Mouse (Mus musculus) brain, embryonic 14.5 days (tissue): ENCODE measurements around the gene Samhd1. TPM values are rescaled to one million over a fixed set of nuclear protein-coding genes. Genes with fewer than 3 reads are reported as not detected.

Experiments used
- DNase-seq: peaks from one replicate; pipeline ENCODE4 v3.0.0-alpha.2; 2011; ENCODE audit warnings: low read depth
- CTCF ChIP-seq: fragments of 200-500 bp; IDR thresholded peaks from 2 replicates; pipeline ENCODE4 v1.5.1; 2012; ENCODE audit warnings: inconsistent platforms, mild to moderate bottlenecking, moderate library complexity, borderline replicate concordance; ENCODE audit not compliant: insufficient read depth, insufficient read length; ENCODE audit errors: extremely low read depth
- POLR2A ChIP-seq: fragments of 200-500 bp; IDR thresholded peaks from 2 replicates; pipeline ENCODE4 v1.6.1; 2012; ENCODE audit warnings: mild to moderate bottlenecking, inconsistent platforms, borderline replicate concordance; ENCODE audit not compliant: poor library complexity, insufficient read depth, insufficient read length, severe bottlenecking; ENCODE audit errors: extremely low read depth
- polyA plus RNA-seq: library from polyadenylated mRNA; depleted of rRNA; stranded (reverse); fragments of >200 nt; gene quantifications from 2 replicates; pipeline ENCODE4 v1.2.3, GENCODE M21; 2012

Gene Samhd1
- polyA plus RNA-seq, 1 experiment, result 19.2 TPM

DNA sequence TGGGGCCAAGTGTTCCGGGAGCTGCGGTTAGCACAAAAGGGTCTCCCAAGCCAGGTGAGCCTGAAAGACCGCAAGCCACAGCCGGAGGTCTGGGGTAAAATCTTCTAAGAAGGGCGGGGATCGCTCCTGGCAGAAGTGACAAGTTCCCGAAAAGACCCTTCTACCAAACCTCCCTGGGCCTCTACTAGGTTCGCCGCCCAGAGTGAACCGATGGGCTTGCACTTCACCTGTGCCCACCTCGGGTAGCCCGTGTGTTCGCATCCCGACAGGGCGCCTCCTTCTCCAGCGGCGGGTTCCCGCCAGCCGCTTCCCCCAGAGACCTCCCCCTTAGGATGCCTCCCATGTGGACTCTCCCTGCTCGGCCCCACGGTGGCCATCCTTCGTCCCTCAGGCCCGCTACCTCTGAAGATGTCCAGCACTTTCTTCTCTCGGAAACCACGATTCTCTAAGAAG, 560 bp downstream of the Samhd1 start:
- no peak for TF ChIP-seq POLR2A
- TF ChIP-seq CTCF, result no peak
- DNase-seq, result peak; percentile 16

DNA sequence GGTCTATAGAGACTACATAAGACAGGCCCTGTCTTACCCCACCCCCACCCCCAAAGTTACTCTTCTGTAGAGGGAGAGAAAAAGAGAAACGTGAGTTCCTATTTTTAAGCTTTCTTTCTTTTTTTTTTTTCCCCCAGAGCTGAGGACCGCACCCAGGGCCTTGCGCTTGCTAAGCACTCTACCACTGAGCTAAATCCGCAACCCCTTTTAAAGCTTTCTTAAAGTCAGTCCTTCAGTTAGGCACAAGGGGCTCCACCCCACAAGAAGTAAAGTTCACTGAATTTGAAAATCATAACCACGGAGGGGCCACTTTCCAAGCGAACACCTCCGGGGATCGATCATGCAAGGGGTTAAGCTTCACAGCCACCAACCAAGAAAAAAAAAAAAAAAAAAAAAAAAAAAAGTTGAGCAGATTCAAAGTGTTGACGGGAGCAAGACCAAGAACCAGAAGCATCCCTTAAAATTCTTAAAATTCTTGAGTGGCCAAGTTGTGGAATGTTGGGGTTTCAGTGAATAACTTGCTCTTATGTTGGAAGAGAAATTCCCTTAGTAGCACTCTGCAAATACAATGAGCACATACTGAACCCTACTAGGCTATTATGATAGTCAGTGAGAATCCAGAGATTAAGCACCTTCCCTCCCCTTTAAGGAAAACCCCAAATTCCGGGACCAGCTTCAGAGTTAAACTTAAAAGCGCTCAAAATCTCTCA, 1.1 kb downstream of the Samhd1 start:
- DNase-seq, result peak; percentile 5
- no peak for TF ChIP-seq CTCF
- TF ChIP-seq POLR2A, result no peak

DNA sequence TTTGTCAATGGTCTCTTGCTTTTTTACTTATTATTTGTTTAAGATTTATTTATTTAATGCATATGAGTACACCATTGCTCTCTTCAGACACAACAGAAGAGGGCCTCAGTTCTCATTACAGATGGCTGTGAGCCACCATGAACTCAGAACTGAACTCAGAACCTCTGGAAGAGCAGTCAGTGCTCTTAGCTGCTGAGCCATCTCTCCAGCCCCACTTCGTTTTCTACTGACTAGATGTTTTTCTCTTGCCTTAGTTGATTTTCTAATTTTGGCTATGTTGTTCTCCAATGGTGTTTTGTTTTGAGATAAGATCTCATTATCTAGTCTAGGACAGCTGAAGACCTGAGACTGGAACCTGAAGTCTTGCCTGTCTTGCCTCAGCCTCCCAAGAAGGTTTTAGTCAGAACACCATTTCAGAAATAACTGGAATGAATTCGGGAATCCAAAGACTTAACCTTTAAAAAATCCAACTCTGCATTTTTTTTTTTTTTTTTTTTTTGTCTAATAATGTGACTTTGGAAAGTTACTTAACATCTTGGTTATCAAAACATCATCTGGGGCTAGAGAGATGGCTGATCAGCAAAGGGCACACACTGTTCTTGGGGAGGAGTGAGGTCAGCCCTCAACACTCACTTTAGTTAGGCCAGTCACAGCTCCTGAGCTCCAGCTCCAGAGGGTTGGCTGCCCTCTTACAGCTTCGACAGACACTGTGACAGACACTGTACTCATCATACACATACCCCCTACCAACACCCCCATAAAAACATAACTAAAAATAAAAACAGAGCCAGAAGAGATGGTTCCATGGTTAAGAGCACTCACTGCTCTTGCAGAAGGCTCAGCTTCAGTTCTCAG, 2.2 kb downstream of the Samhd1 start:
- DNase-seq, result no peak
- TF ChIP-seq POLR2A (no peak), CTCF (no peak)

DNA sequence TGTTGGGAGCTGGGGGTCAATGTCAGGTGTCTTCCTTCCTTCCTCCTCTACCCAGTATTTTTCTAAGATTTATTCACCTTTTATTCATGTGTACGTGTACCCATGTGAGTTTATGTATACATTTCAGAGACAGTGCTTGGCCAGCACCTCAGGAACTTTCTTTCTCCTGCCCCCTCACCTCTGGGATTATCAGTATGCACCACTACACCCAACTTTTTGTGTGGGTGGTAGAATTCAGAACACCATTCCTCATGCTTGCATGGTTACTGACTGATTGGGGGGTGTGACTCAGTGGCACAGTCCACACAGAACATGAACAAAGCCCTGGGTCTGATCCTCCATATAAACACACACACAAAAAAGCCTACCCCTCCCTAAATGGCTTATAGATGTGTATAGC, 3.0 kb downstream of the Samhd1 start:
- TF ChIP-seq CTCF (no peak), POLR2A (no peak)
- no peak for DNase-seq

DNA sequence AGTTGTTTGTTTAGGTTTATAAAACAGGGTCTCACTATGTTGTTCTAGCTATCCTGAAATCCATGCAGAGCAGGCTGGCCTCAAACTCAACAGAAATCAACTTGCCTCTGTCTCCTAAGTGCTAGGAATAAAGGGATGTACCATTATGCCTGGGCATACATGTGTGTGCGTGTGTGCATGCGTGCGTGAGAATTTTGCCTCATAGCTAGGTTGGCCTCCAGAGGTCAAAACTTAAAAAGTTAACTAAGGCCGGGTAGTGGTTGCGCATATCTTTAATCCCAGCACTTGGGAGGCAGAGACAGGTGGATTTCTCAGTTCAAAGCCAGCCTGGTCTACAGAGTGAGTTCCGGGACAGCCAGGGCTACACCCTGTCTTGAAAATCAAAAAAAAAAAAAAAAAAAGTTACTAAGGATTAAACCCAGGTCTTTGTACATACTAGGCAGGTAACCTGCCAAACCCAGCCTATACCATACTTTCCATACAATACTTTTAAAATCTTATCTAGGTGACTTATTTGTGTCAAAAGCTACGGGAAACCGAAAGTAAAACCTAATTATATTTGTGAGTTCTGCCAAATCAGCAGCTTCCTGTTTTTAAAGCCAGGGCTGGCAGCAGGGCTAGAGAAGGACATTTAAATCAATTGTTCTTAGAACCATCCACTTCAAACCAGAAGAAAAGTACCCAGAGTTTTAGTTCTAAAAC, 4.1 kb downstream of the Samhd1 start:
- no peak for DNase-seq
- no peak for TF ChIP-seq CTCF
- TF ChIP-seq POLR2A, result no peak

DNA sequence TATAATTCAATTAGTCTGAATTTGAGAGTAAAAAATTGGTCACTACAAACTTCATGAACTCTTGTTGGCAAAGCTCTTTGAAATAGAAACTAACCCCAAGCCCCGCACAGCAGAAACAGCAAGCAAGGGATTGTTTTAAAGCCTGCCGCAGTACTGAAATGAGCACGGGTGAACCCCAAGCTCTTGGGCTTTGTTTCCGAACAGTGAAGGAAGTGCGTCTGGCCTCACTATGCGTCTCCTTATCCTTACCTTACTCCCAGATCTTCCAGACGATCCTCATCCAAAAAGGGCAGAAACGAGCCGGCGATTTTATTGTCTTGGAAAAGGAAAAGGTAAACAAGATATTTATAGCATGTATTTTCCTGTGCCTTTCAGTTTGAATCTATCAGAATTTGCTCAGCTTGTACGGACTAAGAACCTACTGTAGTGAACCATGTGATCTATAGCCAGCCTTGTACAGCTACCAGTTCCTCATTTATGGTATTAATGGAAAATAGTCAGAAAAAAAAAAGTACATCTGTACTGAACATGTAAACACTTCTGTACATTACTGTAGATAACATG, 5.4 kb downstream of the Samhd1 start:
- TF ChIP-seq CTCF, result no peak
- no peak for TF ChIP-seq POLR2A

DNA sequence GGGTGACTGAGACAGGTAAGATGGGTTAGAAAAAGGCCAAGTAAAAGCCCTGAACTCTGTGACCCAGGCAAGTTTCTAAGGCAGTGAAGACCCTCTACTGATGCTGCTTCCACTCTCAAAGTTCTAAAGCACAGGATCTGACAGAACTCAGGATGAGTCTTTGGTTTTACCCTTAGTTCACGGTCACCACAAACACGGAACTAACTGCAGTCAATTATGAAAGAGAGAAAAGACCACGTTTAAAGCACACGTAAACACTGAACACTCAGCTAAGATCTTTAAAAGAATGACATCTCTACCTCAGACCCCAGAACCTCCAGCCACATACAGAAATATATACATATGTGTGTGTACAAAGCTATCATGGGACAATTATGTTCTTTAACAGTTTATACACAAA, 6.0 kb downstream of the Samhd1 start:
- no peak for DNase-seq
- TF ChIP-seq CTCF (no peak), POLR2A (no peak)

More for the DNA sequence above, 5.4 kb downstream of the Samhd1 start:
- no peak for DNase-seq

DNA sequence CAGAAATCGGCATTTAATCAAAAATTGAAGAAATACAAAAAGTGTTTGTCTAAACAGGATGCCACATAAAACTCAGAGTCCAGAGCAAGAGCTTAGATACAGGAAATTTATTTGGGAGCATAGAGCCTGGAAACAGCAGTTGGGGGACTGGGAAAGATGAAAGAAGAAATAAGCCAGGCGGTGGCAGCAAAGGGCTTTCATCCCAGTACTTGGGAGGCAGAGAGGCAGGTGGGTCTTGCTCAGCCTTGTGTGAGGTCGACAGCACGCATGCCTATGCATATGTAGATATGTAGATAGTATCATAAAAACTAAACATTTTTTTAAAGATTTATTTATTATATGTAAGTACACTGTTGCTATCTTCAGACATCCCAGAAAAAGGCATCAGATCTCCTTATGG, 7.0 kb downstream of the Samhd1 start:
- peak; percentile 18 for DNase-seq
- TF ChIP-seq POLR2A, result no peak
- no peak for TF ChIP-seq CTCF

DNA sequence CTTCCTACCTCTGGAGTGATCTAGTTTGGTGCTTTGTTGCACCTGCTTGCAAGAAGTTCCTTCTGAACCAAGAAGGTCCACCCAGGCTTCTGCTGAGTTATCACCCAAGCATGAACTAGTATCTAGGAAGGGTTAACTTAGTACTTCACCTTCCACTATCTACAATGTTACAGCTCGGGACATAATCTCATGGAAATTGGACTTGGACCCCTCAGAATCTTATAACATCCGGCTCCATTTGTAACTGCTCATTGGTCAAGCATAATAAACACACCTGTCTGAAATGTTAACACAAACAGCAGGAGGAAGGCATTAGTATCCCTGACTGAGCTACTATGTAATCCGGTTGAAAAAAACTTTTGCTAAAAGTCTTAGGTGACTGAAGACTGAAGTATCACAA, 7.7 kb downstream of the Samhd1 start:
- TF ChIP-seq POLR2A, result no peak
- no peak for TF ChIP-seq CTCF
- no peak for DNase-seq

DNA sequence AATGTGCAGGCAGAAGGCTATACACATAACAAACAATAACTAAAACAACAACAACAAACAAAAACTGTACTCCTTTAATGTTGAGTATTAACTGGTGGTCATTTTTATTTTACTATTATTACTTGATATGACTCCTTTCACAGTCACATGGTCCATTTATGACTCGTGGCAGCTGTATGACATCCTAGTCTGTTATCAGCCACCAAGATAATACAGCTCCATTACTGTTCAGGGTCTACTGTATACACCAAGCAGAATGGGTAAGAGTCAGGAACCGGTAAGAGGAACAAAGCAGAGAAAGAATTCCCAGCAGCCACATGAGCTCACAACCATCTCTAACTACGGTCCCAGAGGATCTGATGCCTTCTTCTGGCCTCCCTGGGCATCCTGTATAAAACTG, 9.8 kb downstream of the Samhd1 start:
- no peak for DNase-seq
- TF ChIP-seq CTCF (no peak), POLR2A (no peak)

DNA sequence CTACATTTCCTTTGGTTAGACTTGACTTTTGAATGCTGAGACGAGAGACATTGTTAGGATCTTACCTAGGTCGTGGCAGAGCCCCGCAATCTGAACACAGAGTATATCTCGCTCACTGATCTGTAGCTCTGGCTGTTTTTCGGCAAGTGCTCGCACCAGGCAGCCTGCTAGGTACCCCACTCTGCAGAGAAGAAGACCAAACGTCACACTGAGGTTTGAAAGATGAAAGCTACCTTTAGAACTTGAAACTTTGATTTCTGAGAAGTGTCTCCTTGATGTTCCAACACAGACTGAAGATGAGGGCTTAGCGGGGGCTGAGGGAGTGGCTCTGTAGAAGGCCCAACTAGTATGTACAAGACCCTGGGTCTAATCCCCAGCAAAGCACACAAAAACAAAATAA, 13.3 kb downstream of the Samhd1 start:
- no peak for TF ChIP-seq POLR2A
- no peak for TF ChIP-seq CTCF
- DNase-seq, result no peak

DNA sequence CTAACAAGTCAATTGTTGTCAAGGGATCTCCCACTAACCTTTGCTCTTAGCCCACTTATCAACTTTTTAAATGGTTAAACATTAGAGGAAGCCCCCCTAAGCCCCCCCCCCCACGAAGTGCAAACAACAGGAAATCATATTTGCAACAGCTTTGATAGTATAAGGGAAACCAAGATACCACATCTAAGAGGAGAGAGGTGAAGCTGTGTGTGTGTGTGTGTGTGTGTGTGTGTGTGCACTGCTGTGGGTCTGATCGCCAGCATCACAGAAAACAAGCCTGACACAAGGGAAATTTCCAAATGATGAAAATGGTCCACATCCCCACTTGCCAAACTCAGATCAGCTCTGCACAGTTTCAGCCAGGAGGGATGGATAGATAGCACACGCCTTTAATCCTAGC, 16.0 kb downstream of the Samhd1 start:
- TF ChIP-seq POLR2A (no peak), CTCF (no peak)

DNA sequence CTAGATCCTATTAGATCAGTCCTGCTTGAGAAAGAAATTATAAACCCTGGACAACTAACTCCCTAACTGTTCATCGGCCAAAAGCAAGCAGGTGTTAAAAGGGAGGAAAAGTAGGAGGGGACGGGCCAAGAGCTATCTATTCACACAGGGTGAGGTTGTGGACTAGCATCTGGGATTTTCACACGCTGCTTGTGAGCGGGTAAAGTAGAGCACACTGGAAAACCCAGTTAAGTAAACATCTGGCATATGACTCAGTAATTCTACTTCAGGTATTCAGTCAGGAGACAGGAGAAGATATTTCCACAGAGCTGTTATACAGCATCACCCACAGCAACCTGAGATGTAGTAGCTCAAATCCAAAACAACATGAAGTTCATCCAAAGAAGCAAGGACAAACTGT, 16.5 kb downstream of the Samhd1 start:
- TF ChIP-seq POLR2A (no peak), CTCF (no peak)
- DNase-seq, result no peak

More for the DNA sequence above, 16.0 kb downstream of the Samhd1 start:
- DNase-seq, result no peak
